Mouse (Mus musculus): Measurements from ENCODE around the gene Tjp2.

DNA sequence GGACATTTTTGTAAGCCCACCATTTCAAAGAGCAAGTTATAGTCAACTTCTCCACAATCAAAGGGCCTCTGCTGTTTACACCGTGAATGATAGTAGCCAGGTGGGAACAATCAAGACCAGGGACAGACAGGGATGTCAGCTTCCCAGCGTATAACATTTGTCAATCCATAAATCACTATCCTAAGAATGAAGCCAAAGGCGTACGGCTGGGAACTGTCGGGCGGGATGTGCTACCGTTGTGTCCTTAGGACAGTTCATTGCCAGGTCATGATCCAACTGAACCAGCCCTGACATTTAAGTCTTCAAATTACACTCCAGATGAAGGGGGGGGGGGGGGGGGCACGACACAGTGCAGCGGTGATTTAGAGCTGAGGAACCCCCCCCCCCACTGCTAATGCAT is 65.5 kb downstream of the Tjp2 start:
- no peak for TF ChIP-seq POLR2A (IDR thresholded peaks at IDR 0.05; ENCODE audit: control insufficient read depth, low read depth, low read length)
- no peak for TF ChIP-seq CTCF (IDR thresholded peaks at IDR 0.05; ENCODE audit: control insufficient read depth, insufficient read depth, insufficient replicate concordance, low read depth, low read length)

Measured in testis, adult 2 months (tissue).